Mouse (Mus musculus) heart, embryonic 15.5 days (tissue): ENCODE measurements around the gene Gbp5. TPM values are rescaled to one million over a fixed set of nuclear protein-coding genes. Genes with fewer than 3 reads are reported as not detected.

ENCODE experiments used
- ATAC-seq: fragments of 200-750 bp; cut with Nextera tagmentation; replicated peaks from 2 replicates; pipeline ENCODE4 v1.8.0; 2017; ENCODE audit warnings: low read depth, moderate TSS enrichment; ENCODE audit not compliant: insufficient number of reproducible peaks, insufficient read depth, low FRiP score
- H3K27ac ChIP-seq: fragments of 300-500 bp; sonication (generic); 2 replicates; pipeline ENCODE4 v1.5.1; 2015; ENCODE audit warnings: mild to moderate bottlenecking, inconsistent platforms
- H3K27me3 ChIP-seq: fragments of 300-500 bp; sonication (generic); 2 replicates; pipeline ENCODE4 v1.6.1; 2015; ENCODE audit warnings: inconsistent platforms
- H3K36me3 ChIP-seq: fragments of 300-500 bp; sonication (generic); 2 replicates; pipeline ENCODE4 v1.6.1; 2015; ENCODE audit warnings: mild to moderate bottlenecking, inconsistent platforms
- H3K4me1 ChIP-seq: fragments of 300-500 bp; sonication (generic); replicated peaks from 2 replicates; pipeline ENCODE4 v1.6.1; 2015; ENCODE audit warnings: inconsistent platforms
- H3K4me2 ChIP-seq: fragments of 300-500 bp; sonication (generic); 2 replicates; pipeline ENCODE4 v1.6.1; 2015; ENCODE audit warnings: inconsistent platforms, mild to moderate bottlenecking, moderate library complexity
- H3K4me3 ChIP-seq: fragments of 300-500 bp; sonication (generic); 2 replicates; pipeline ENCODE4 v1.5.1; 2015; ENCODE audit warnings: mild to moderate bottlenecking, inconsistent platforms
- H3K9ac ChIP-seq: fragments of 300-500 bp; sonication (generic); 2 replicates; pipeline ENCODE4 v1.6.1; 2015; ENCODE audit warnings: mild to moderate bottlenecking, inconsistent platforms
- H3K9me3 ChIP-seq: fragments of 300-500 bp; sonication (generic); replicated peaks from 2 replicates; pipeline ENCODE4 v1.6.1; 2016; ENCODE audit warnings: inconsistent platforms
- WGBS: fragments of 180-500 bp; shearing (Covaris S2); methylation state at CpG from one replicate; pipeline ENCODE4 v1.1.7; 2015; ENCODE audit warnings: mixed read lengths; 5-methylcytosine and 5-hydroxymethylcytosine counted together
- polyA plus RNA-seq: library from polyadenylated mRNA; unstranded; fragments of >200 nt; fragmentation: Nextera tagmentation; extraction: Ambion mirVana; gene quantifications from 2 replicates; pipeline ENCODE4 v1.2.1, GENCODE M21; 2015

The Gbp5 gene
- polyA plus RNA-seq, 1 experiment from 2014 or later, result 0.19 TPM

- Histone ChIP-seq H3K9ac (no peak overlapping the region), H3K9me3 (no peaks in the 10 kb centered on the region), H3K27me3 (no peaks in the 10 kb centered on the region), H3K4me1 (peaks cover 3% of the 10 kb centered on the region; the same call in 1 of the 2 replicates), H3K36me3 (no peaks in the 10 kb centered on the region), H3K4me3 (peak overlapping the region; percentile 36), H3K27ac (peak overlapping the region; percentile 37; the same call in 1 of the 2 replicates), H3K4me2 (peak overlapping the region; percentile 56)
- no peak for ATAC-seq
- 46% methylated on average over 14 of the region's 14 CpGs for WGBS
Measured at GRCm38 (mm10) chr3:142496113-142497101, 2.6 kb downstream of the Gbp5 start.

GRCm38 (mm10) chr3:142497123-142497841, 3.5 kb downstream of the Gbp5 start:
- no peaks in the 10 kb centered on the region for H3K36me3 ChIP-seq
- no peaks in the 10 kb centered on the region for H3K9me3 ChIP-seq
- H3K27me3 ChIP-seq, result no peaks in the 10 kb centered on the region
- H3K4me3 ChIP-seq, result peak overlapping the region; percentile 36
- H3K4me1 ChIP-seq, result peaks cover 3% of the 10 kb centered on the region; the same call in 1 of the 2 replicates
- no peak overlapping the region for H3K27ac ChIP-seq
- ATAC-seq, result no peak
- WGBS, result 49% methylated on average over 15 of the region's 15 CpGs
- H3K4me2 ChIP-seq, result peak overlapping the region; percentile 56
- H3K9ac ChIP-seq, result no peak overlapping the region

- WGBS, result 80% methylated on average over 5 of the region's 5 CpGs
- Histone ChIP-seq H3K27ac (no peak overlapping the region), H3K36me3 (no peaks in the 10 kb centered on the region), H3K4me1 (no peaks in the 10 kb centered on the region; the same call in 1 of the 2 replicates), H3K4me3 (no peak overlapping the region), H3K9me3 (no peaks in the 10 kb centered on the region), H3K9ac (no peak overlapping the region), H3K27me3 (no peaks in the 10 kb centered on the region), H3K4me2 (no peak overlapping the region)
- no peak for ATAC-seq
Measured at GRCm38 (mm10) chr3:142498941-142499340, 5.2 kb downstream of the Gbp5 start.

- Histone ChIP-seq H3K4me1 (no peaks in the 10 kb centered on the region), H3K9me3 (no peaks in the 10 kb centered on the region; the same call in 1 of the 2 replicates), H3K36me3 (no peaks in the 10 kb centered on the region), H3K4me3 (no peak overlapping the region), H3K27me3 (no peaks in the 10 kb centered on the region), H3K4me2 (no peak overlapping the region), H3K27ac (no peak overlapping the region), H3K9ac (no peak overlapping the region)
- 70% methylated on average over 3 of the region's 3 CpGs for WGBS
- ATAC-seq, result no peak
Measured at GRCm38 (mm10) chr3:142528116-142528515, 34.3 kb downstream of the Gbp5 start.

GRCm38 (mm10) chr3:142529597-142529996, 35.8 kb downstream of the Gbp5 start:
- H3K36me3 ChIP-seq, result no peaks in the 10 kb centered on the region
- H3K9ac ChIP-seq, result no peak overlapping the region
- H3K4me2 ChIP-seq, result peak overlapping the region; percentile 94
- no peaks in the 10 kb centered on the region for H3K4me1 ChIP-seq
- H3K27ac ChIP-seq, result peak overlapping the region; percentile 56; the same call in 1 of the 2 replicates
- no peaks in the 10 kb centered on the region for H3K27me3 ChIP-seq
- WGBS, result 39% methylated on average over 2 of the region's 2 CpGs
- no peaks in the 10 kb centered on the region; the same call in 1 of the 2 replicates for H3K9me3 ChIP-seq
- no peak for ATAC-seq
- H3K4me3 ChIP-seq, result peak overlapping the region; percentile 75

- Histone ChIP-seq H3K4me3 (peak within 1 kb of the TSS; percentile 75), H3K9ac (peak within 1 kb of the TSS; percentile 57), H3K4me1 (no peaks in the 10 kb centered on the region), H3K4me2 (peak within 1 kb of the TSS; percentile 94), H3K27me3 (no peaks in the 10 kb centered on the region), H3K27ac (peak within 1 kb of the TSS; percentile 56), H3K9me3 (no peaks in the 10 kb centered on the region), H3K36me3 (no peaks in the 10 kb centered on the region)
- ATAC-seq, result peak; percentile 66; the same call in 1 of the 2 replicates
- WGBS, result 1% methylated on average over 30 of the region's 30 CpGs
Measured at GRCm38 (mm10) chr3:142530087-142530953, 36.5 kb downstream of the Gbp5 start, which contains the start of gene Gbp7. Gbp7 (plus strand) TSS chr3:142530342.

- H3K4me1 ChIP-seq, result no peaks in the 10 kb centered on the region
- ATAC-seq, result no peak
- no peak overlapping the region for H3K27ac ChIP-seq
- 82% methylated on average over 3 of the region's 3 CpGs for WGBS
- no peaks in the 10 kb centered on the region for H3K9me3 ChIP-seq
- H3K4me2 ChIP-seq, result no peak overlapping the region
- H3K4me3 ChIP-seq, result no peak overlapping the region
- no peak overlapping the region for H3K9ac ChIP-seq
- no peaks in the 10 kb centered on the region for H3K27me3 ChIP-seq
- no peaks in the 10 kb centered on the region for H3K36me3 ChIP-seq
Measured at GRCm38 (mm10) chr3:142531595-142531994, 37.8 kb downstream of the Gbp5 start.

- Histone ChIP-seq H3K36me3 (no peaks in the 10 kb centered on the region), H3K27ac (no peak overlapping the region), H3K9ac (no peak overlapping the region), H3K4me2 (no peak overlapping the region), H3K4me3 (no peak overlapping the region), H3K9me3 (no peaks in the 10 kb centered on the region), H3K27me3 (no peaks in the 10 kb centered on the region), H3K4me1 (no peaks in the 10 kb centered on the region)
- no peak for ATAC-seq
- 79% methylated on average over 3 of the region's 3 CpGs for WGBS
Measured at GRCm38 (mm10) chr3:142533185-142533584, 39.4 kb downstream of the Gbp5 start.

GRCm38 (mm10) chr3:142535667-142536066, 41.9 kb downstream of the Gbp5 start:
- Histone ChIP-seq H3K9ac (no peak overlapping the region), H3K4me3 (no peak overlapping the region), H3K9me3 (no peaks in the 10 kb centered on the region), H3K4me2 (no peak overlapping the region), H3K27me3 (no peaks in the 10 kb centered on the region), H3K27ac (no peak overlapping the region), H3K4me1 (no peaks in the 10 kb centered on the region), H3K36me3 (no peaks in the 10 kb centered on the region)
- ATAC-seq, result no peak
- 54% methylated on average over 1 of the region's 1 CpGs for WGBS

GRCm38 (mm10) chr3:142541391-142541790, 47.6 kb downstream of the Gbp5 start:
- no peaks in the 10 kb centered on the region for H3K9me3 ChIP-seq
- no peak overlapping the region for H3K9ac ChIP-seq
- H3K4me3 ChIP-seq, result no peak overlapping the region
- 78% methylated on average over 6 of the region's 6 CpGs for WGBS
- no peak for ATAC-seq
- H3K4me2 ChIP-seq, result no peak overlapping the region
- H3K36me3 ChIP-seq, result no peaks in the 10 kb centered on the region
- H3K4me1 ChIP-seq, result no peaks in the 10 kb centered on the region
- H3K27ac ChIP-seq, result no peak overlapping the region
- no peaks in the 10 kb centered on the region for H3K27me3 ChIP-seq
